Mouse (Mus musculus) small intestine, adult 2 months (tissue): ENCODE data around the gene Cacna2d3. TPM values are rescaled to one million over a fixed set of nuclear protein-coding genes. Genes with fewer than 3 reads are reported as not detected.

Source experiments
- H3K27ac ChIP-seq: fragments of 200-500 bp; 2 replicates; pipeline ENCODE4 v1.5.1; 2012; ENCODE audit warnings: low read depth, low read length, control low read depth, inconsistent platforms; ENCODE audit not compliant: insufficient read depth
- H3K27me3 ChIP-seq: fragments of 200-500 bp; 2 replicates; pipeline ENCODE4 v1.6.1; 2012; ENCODE audit warnings: mild to moderate bottlenecking, moderate library complexity, low read length, inconsistent platforms; ENCODE audit not compliant: control insufficient read depth, insufficient read depth
- H3K36me3 ChIP-seq: fragments of 200-500 bp; 2 replicates; pipeline ENCODE4 v1.6.1; 2012; ENCODE audit warnings: mild to moderate bottlenecking, low read length, control low read depth, inconsistent platforms; ENCODE audit not compliant: control insufficient read depth, insufficient read depth
- H3K4me1 ChIP-seq: fragments of 200-500 bp; 2 replicates; pipeline ENCODE4 v1.6.1; 2012; ENCODE audit warnings: low read length, inconsistent platforms, mixed read lengths; ENCODE audit not compliant: control insufficient read depth, insufficient read depth, insufficient read length
- H3K4me3 ChIP-seq: fragments of 200-500 bp; 2 replicates; pipeline ENCODE4 v1.5.1; 2012; ENCODE audit warnings: low read depth, mild to moderate bottlenecking, control low read depth, inconsistent platforms, low read length, moderate library complexity
- CTCF ChIP-seq: fragments of 200-500 bp; IDR thresholded peaks from 2 replicates; pipeline ENCODE4 v1.5.1; 2012; ENCODE audit warnings: low read depth, mild to moderate bottlenecking, control low read depth, inconsistent platforms, low read length, moderate library complexity, mixed read lengths; ENCODE audit not compliant: insufficient replicate concordance, insufficient read length; ENCODE audit errors: extremely low read depth
- POLR2A ChIP-seq: fragments of 200-500 bp; IDR thresholded peaks from 2 replicates; pipeline ENCODE4 v1.6.1; 2012; ENCODE audit warnings: low read depth, mild to moderate bottlenecking, control low read depth, inconsistent platforms, low read length, moderate library complexity
- WGBS: fragments of 180-500 bp; shearing (Covaris S2); methylation state at CpG from one replicate; pipeline ENCODE4 v1.1.7; 2018; 5-methylcytosine and 5-hydroxymethylcytosine counted together
- polyA plus RNA-seq: library from polyadenylated mRNA; depleted of rRNA; stranded (reverse); fragments of >200 nt; gene quantifications from 2 replicates; pipeline ENCODE4 v1.2.3, GENCODE M21; 2012

Cacna2d3 gene
- polyA plus RNA-seq, 1 experiment, result 0.27 TPM

DNA sequence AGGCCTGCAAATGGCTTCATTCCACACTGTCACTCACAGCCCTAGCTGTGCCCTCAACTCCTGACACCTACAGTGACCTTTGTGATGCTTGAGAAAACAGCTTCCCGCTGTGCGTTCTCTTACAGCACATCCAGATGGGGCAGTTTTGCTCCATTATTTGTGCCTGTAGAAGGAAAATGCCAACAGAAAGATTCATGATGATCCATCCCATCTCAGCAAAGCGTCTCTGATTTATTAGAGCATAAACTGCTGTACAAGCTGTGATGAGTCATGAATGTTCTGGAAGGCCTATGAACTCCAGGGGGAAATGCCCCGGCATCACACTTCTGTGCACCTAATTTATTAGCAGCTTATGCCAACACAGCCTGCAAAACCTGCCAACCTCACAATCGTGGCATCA is 453.1 kb downstream of the Cacna2d3 start:
- H3K4me1 ChIP-seq, result no peaks in the 10 kb centered on the region
- no peak overlapping the region for H3K4me3 ChIP-seq
- H3K36me3 ChIP-seq, result no peaks in the 10 kb centered on the region
- 65% methylated on average over 5 of the region's 5 CpGs for WGBS
- H3K27me3 ChIP-seq, result no peaks in the 10 kb centered on the region
- no peak for TF ChIP-seq POLR2A
- no peak for TF ChIP-seq CTCF
- H3K27ac ChIP-seq, result no peak overlapping the region

DNA sequence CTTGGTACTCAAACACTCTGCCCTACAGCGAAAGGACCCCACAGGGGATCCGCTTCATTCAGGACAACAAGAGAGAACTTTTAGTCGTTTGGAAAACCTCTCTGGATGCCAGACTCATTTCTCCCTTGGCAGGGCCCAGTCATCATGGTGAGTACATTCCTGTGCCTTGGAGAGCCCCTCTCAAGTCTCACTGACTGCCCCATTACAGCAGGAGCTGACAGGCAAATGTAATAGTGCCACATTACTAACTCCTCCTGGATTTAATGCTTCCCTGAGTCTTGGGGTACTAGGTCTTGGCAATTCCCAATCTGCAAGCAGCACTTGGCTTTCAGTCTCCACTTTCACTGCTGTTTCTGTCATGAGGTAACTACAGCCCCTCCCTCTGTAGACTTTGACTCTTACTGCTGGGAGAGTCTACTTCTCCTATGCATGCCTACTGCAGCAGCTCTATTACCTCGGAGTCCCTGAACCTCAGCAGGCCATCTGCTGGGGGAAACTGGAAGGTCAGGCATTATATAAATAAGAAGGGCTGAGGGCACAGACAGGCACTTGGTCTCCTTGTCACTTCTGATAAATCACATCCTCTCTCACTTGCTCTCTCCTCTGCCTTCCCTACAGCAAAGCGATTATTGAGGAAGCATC is 454.3 kb downstream of the Cacna2d3 start:
- H3K4me3 ChIP-seq, result no peak overlapping the region
- H3K36me3 ChIP-seq, result no peaks in the 10 kb centered on the region
- H3K27me3 ChIP-seq, result no peaks in the 10 kb centered on the region
- WGBS, result 51% methylated on average over 5 of the region's 5 CpGs
- no peaks in the 10 kb centered on the region for H3K4me1 ChIP-seq
- H3K27ac ChIP-seq, result no peak overlapping the region
- TF ChIP-seq CTCF (no peak), POLR2A (no peak)

GRCm38 (mm10) chr14:29260621-29261020 is 461.0 kb downstream of the Cacna2d3 start:
- 79% methylated on average over 1 of the region's 1 CpGs for WGBS
- Histone ChIP-seq H3K4me3 (no peak overlapping the region), H3K36me3 (no peaks in the 10 kb centered on the region), H3K4me1 (no peaks in the 10 kb centered on the region), H3K27me3 (no peaks in the 10 kb centered on the region), H3K27ac (no peak overlapping the region)
- no peak for TF ChIP-seq POLR2A
- TF ChIP-seq CTCF, result no peak

DNA sequence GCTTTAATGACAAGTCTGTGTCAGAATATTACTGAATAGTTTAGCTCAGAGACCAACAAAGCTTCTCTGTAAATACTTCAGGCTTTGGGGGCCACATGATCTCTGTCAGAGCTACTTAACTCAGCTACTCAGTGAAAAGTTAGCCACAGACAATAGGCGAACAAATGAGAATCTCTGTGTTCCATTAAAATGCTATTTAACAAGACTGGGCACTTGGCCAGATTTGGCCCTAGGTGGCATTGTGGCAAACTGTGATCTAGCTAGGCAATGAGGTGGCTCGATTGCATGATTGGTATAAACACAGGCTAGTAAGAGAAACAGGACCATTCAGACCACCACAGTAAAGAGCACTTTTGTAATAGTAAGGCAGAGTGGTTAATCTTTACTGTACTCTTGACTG is 478.1 kb downstream of the Cacna2d3 start:
- Histone ChIP-seq H3K4me1 (no peaks in the 10 kb centered on the region), H3K27me3 (no peaks in the 10 kb centered on the region), H3K4me3 (no peak overlapping the region), H3K36me3 (no peaks in the 10 kb centered on the region), H3K27ac (no peak overlapping the region)
- WGBS, result 83% methylated on average over 2 of the region's 2 CpGs
- TF ChIP-seq POLR2A, result no peak
- TF ChIP-seq CTCF, result no peak

- Histone ChIP-seq H3K4me1 (no peaks in the 10 kb centered on the region), H3K27ac (no peak overlapping the region), H3K27me3 (no peaks in the 10 kb centered on the region), H3K36me3 (no peaks in the 10 kb centered on the region), H3K4me3 (no peak overlapping the region)
- whole genome bisulfite sequencing, result 61% methylated on average over 3 of the region's 3 CpGs
- no peak for TF ChIP-seq CTCF
- TF ChIP-seq POLR2A, result no peak
Observed at GRCm38 (mm10) chr14:29238446-29238845, 483.2 kb downstream of the Cacna2d3 start.

DNA sequence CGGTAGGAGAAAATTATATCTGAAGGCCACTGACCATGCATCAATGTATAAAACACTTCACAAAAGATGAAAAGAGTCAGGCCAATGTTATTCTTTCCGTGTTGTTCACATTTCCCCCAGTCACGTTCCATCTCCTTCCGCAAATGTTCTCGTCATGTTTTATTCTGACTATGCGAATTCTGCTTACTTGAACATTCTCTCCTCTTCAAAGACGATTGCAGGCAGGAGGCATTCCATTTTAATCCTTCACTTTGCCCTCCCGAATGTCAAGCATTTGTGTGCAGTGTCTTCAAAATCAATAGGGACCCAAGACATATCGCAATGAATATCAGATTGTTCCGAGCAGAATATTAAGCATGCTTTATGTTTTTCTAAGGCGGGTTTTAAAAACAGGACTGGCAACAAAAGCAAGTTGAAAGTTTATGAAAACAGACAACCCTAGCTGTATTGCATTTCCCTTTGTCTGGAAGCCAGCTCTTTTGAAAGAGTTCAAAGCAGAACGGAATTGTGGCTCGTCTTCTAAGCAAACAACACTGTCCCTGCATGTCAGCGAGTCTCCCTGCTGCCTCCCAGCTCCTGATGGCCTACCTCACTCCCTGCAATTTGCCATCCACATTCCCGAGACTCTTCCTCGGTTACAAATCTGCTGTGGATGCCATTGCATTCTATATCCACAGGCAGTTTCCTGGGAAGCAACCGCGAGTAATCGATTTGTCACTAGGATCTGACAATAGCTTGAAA is 492.5 kb downstream of the Cacna2d3 start:
- no peaks in the 10 kb centered on the region for H3K4me1 ChIP-seq
- no peaks in the 10 kb centered on the region for H3K36me3 ChIP-seq
- no peak overlapping the region for H3K4me3 ChIP-seq
- TF ChIP-seq POLR2A, result no peak
- no peak for TF ChIP-seq CTCF
- 61% methylated on average over 19 of the region's 19 CpGs for WGBS
- H3K27ac ChIP-seq, result no peak overlapping the region
- H3K27me3 ChIP-seq, result no peaks in the 10 kb centered on the region

GRCm38 (mm10) chr14:29228471-29228870 is 493.2 kb downstream of the Cacna2d3 start:
- H3K4me1 ChIP-seq, result no peaks in the 10 kb centered on the region
- no peak overlapping the region for H3K4me3 ChIP-seq
- H3K27ac ChIP-seq, result no peak overlapping the region
- no peaks in the 10 kb centered on the region for H3K27me3 ChIP-seq
- H3K36me3 ChIP-seq, result no peaks in the 10 kb centered on the region
- TF ChIP-seq CTCF, result no peak
- TF ChIP-seq POLR2A, result no peak

GRCm38 (mm10) chr14:29227959-29228358 is 493.7 kb downstream of the Cacna2d3 start:
- Histone ChIP-seq H3K4me3 (no peak overlapping the region), H3K27me3 (no peaks in the 10 kb centered on the region), H3K27ac (no peak overlapping the region), H3K36me3 (no peaks in the 10 kb centered on the region), H3K4me1 (no peaks in the 10 kb centered on the region)
- TF ChIP-seq CTCF (no peak), POLR2A (no peak)
- 76% methylated on average over 2 of the region's 2 CpGs for WGBS
